Mouse (Mus musculus): Measurements from ENCODE around the gene Zfp831.

The Zfp831 gene

DNA sequence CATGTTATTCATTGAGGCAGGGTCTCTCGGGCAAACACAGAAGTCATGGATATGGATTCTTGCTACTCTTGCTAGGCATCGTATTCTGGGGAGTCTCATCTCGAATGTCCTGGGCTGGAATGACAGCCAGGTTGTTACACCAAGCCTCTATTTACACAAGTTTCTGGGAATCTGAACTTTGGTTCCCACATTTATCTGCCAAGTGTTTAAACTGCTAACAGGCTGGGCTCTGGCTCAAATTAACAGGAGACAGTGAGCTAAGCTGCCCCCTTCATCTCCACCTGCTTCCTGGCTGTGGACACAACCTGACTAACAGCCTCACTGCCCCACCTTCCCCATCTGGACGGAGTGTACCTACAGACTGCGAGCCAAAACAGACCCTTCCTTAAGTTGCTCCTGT lies 88.6 kb downstream of the Zfp831 start:
- DNase-seq (ENCODE audit: low spot score in 2 of 2), result no peak

DNA sequence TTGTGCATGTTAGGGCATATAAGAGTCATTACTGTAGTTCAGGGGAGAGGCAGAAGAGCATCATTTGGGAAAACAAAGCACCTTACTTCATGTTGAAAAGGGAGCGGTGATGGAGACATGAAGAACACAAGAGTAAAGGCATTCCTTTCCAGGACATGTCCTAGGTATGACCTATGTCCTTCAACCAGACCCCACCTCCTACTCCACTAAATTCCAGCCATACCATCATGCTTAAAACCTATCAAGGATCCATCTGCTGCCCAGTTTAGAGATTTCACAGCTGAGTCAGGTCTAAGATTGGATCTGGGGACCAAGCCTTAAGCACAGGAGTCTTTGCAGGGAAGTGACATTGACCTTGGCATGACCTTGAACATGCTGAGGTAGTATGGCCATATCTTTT lies 91.9 kb downstream of the Zfp831 start:
- DNase-seq (ENCODE audit: low spot score in 2 of 2), result no peak

DNA sequence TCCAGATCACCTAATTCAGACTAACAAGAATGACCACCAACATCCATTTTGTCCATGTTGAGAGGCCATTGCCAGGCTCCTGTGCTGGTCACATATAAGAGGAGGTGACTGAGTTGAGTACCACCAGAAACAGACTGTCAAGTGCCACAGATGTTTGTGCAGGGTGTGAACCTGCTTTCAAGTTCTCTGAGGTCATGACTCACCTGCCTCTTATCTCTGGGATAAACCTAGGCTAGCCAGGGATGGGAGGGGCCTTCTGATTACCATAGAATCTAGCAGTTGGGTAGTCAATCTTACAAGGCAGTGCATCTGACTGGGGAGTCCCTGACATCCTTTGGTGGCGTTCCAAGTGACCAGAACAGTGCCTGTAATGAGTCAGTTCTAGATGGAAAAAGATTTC lies 103.8 kb downstream of the Zfp831 start:
- no peak for DNase-seq (ENCODE audit: low spot score in 2 of 2)

GRCm38 (mm10) chr2:174748381-174748780 lies 105.0 kb downstream of the Zfp831 start:
- DNase-seq (ENCODE audit: low spot score in 2 of 2), result no peak

GRCm38 (mm10) chr2:174753197-174753596 lies 109.9 kb downstream of the Zfp831 start:
- DNase-seq (ENCODE audit: low spot score in 2 of 2), result no peak

DNA sequence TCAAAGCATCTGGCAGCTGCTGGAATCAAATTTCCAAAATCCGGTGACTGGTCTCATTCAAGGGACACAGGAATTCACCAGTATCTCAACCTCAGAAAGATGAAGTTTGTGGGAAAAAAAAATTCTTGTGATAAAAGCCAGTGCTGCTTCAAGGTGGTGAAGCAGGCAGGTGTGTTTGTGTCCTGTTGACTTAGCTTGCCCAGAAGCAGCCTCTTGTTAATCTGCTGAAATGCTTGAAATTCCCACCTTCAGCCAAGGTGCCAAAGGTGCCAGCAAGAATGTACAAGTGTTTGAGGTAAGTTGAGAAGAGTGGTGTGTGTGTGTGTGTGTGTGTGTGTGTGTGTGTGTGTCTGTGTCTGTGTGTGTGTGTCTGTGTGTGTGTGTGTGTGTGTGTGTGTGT lies 110.9 kb downstream of the Zfp831 start:
- DNase-seq (ENCODE audit: low spot score in 2 of 2), result no peak

DNA sequence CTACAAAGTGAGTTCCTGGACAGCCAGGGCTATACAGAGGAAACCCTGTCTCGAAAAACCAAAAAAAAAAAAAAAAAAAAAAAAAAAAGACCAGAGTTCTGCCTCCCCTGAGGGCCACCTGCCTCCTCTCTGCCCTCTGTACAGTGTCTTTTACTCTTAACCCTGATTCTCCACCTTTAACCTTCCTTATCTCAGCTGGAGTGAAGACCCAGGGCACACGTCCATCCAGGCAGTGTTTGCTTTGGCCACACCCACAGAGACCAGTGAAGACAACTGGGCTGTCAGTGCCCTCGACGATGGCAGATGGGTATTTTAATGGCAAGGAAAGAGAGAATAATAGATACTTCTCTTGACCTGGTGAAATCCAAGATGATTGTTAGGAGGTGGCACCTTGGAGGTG lies 115.9 kb downstream of the Zfp831 start:
- no peak for DNase-seq (ENCODE audit: low spot score in 2 of 2)

Data from right cerebral cortex, postnatal 10 days (tissue).